Mouse (Mus musculus) thymus, adult 2 months (tissue): ENCODE data around the gene Rnf227. TPM values are rescaled to one million over a fixed set of nuclear protein-coding genes. Genes with fewer than 3 reads are reported as not detected.

Experiments used
- DNase-seq: peaks from one replicate; pipeline ENCODE4 v3.0.0; 2021
- H3K27ac ChIP-seq: fragments of 200-500 bp; 2 replicates; pipeline ENCODE4 v1.5.1; 2012; ENCODE audit warnings: low read length, control low read depth; ENCODE audit not compliant: control insufficient read depth, insufficient read depth
- H3K27me3 ChIP-seq: fragments of 200-500 bp; 2 replicates; pipeline ENCODE4 v1.6.1; 2012; ENCODE audit warnings: mild to moderate bottlenecking, low read length, moderate library complexity, mixed read lengths; ENCODE audit not compliant: control insufficient read depth, insufficient read depth
- H3K36me3 ChIP-seq: fragments of 200-500 bp; 2 replicates; pipeline ENCODE4 v1.6.1; 2012; ENCODE audit warnings: mild to moderate bottlenecking, low read length, moderate library complexity; ENCODE audit not compliant: control insufficient read depth, insufficient read depth
- H3K4me1 ChIP-seq: fragments of 200-500 bp; replicated peaks from 2 replicates; pipeline ENCODE4 v1.6.1; 2012; ENCODE audit warnings: low read length; ENCODE audit not compliant: control insufficient read depth, insufficient read depth
- H3K4me3 ChIP-seq: fragments of 200-500 bp; 2 replicates; pipeline ENCODE4 v1.5.1; 2012; ENCODE audit warnings: mild to moderate bottlenecking, low read length, control low read depth, moderate library complexity; ENCODE audit not compliant: control insufficient read depth, insufficient read depth
- CTCF ChIP-seq: fragments of 200-500 bp; IDR thresholded peaks from 2 replicates; pipeline ENCODE4 v1.5.1; 2012; ENCODE audit warnings: mild to moderate bottlenecking, control low read depth, low read length, moderate library complexity, borderline replicate concordance; ENCODE audit not compliant: control insufficient read depth, poor library complexity, insufficient read depth; ENCODE audit errors: extremely low read depth
- POLR2A ChIP-seq: fragments of 200-500 bp; IDR thresholded peaks from 2 replicates; pipeline ENCODE4 v1.6.1; 2012; ENCODE audit warnings: mild to moderate bottlenecking, low read length, control low read depth, moderate library complexity; ENCODE audit not compliant: control insufficient read depth, poor library complexity, insufficient read depth; ENCODE audit errors: extremely low read depth
- WGBS: fragments of 180-500 bp; shearing (Covaris S2); methylation state at CpG from one replicate; pipeline ENCODE4 v1.1.7; 2018; 5-methylcytosine and 5-hydroxymethylcytosine counted together
- polyA plus RNA-seq: library from polyadenylated mRNA; depleted of rRNA; stranded (reverse); fragments of >200 nt; gene quantifications from 2 replicates; pipeline ENCODE4 v1.2.3, GENCODE M21; 2012

Rnf227 gene
- polyA plus RNA-seq, 1 experiment: 4.1 TPM

GRCm38 (mm10) chr11:69369215-69369989 is 29.1 kb downstream of the Rnf227 start, which contains the start of gene Chd3:
TSS of gene Chd3 (minus strand) at chr11:69369406.
- under 1% methylated on average over 22 of the region's 34 CpGs for WGBS
- H3K4me3 ChIP-seq: peak within 1 kb of the TSS; percentile 90
- no peaks in the 10 kb centered on the region for H3K27me3 ChIP-seq
- H3K4me1 ChIP-seq: peaks cover 44% of the 10 kb centered on the region
- no peak for TF ChIP-seq CTCF
- TF ChIP-seq POLR2A: no peak
- peak within 1 kb of the TSS; percentile 89 for H3K27ac ChIP-seq
- H3K36me3 ChIP-seq: no peaks in the 10 kb centered on the region
- DNase-seq: no peak

DNA sequence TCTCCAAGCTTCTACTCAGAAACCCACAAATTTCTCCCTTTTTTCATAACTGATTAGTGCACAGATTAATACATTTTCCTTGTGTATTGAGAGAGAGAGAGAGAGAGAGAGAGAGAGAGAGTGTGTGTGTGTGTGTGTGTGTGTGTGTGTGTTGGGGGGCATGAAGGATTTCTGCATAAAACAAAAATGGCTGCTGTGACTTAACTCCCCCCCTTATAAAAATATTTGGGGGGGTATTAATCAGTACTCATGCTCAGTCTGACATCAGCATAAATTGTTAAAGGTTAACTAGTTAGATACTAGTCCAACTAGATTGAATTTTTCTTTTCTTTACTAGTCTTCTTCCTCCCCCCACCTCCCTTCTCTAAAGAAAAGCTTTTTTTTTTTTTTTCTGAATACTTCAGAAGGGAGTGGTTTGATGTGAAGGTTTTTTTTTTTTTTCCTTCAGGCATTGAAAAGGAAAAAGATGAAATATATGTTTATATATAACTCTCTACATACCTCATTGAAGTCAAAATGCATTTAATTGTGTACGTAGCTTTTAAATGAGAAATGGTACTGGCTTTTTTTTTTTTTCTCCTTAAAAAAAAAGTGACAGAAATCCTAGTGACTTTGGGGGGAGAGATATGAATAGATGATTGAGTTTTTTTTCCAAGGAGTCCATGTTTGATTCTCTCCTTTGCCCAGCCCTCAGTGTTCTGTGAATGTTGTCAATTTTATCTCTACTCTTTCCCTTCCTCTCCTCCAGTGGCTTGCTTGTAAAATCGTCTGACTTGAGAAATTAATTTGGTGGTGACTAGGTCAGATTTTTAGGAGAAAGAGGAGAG is 29.9 kb downstream of the Rnf227 start:
- WGBS: 38% methylated on average over 2 of the region's 2 CpGs
- Histone ChIP-seq H3K36me3 (no peaks in the 10 kb centered on the region), H3K27me3 (no peaks in the 10 kb centered on the region), H3K4me3 (no peak overlapping the region), H3K4me1 (peaks cover 39% of the 10 kb centered on the region), H3K27ac (no peak overlapping the region; the same call in 1 of the 2 replicates)
- TF ChIP-seq CTCF (no peak), POLR2A (no peak)
- DNase-seq: no peak

- Histone ChIP-seq H3K27me3 (no peaks in the 10 kb centered on the region), H3K36me3 (no peaks in the 10 kb centered on the region), H3K4me1 (peaks cover 35% of the 10 kb centered on the region), H3K27ac (no peak overlapping the region; the same call in 1 of the 2 replicates), H3K4me3 (no peak overlapping the region)
- TF ChIP-seq CTCF (no peak), POLR2A (no peak)
- WGBS: 89% methylated on average over 9 of the region's 9 CpGs
- no peak for DNase-seq
These were observed 30.6 kb downstream of the Rnf227 start for GRCm38 (mm10) chr11:69370817-69371215.

DNA sequence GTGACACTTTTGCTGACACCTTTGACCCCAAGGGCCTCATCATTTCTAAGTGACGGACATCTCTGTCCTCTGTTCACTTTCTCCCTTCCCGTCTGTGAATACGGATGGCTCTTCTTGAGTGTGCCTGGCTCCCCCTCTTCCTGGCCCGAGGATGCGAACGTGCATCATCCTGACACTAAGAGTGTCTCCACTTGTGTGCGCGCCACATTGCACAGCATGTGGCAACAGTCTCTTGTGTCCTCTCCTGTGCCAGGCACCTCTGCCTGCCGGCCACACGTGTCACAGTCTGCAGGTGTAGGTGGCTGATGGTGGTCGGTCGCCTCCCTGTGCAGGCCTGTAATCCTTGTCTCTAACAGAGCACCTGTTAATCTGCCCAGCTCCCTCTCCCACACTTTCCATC is 31.3 kb downstream of the Rnf227 start:
- no peak for TF ChIP-seq POLR2A
- no peak for TF ChIP-seq CTCF
- no peak overlapping the region for H3K4me3 ChIP-seq
- H3K27ac ChIP-seq: peak overlapping the region; percentile 62; the same call in 1 of the 2 replicates
- peaks cover 30% of the 10 kb centered on the region for H3K4me1 ChIP-seq
- no peaks in the 10 kb centered on the region for H3K27me3 ChIP-seq
- WGBS: 74% methylated on average over 12 of the region's 12 CpGs
- no peaks in the 10 kb centered on the region for H3K36me3 ChIP-seq
- DNase-seq: no peak

GRCm38 (mm10) chr11:69372056-69372779 is 32.0 kb downstream of the Rnf227 start:
- WGBS: 19% methylated on average over 12 of the region's 12 CpGs
- Histone ChIP-seq H3K27me3 (no peaks in the 10 kb centered on the region), H3K36me3 (no peaks in the 10 kb centered on the region), H3K4me3 (no peak overlapping the region), H3K27ac (peak overlapping the region; percentile 62), H3K4me1 (peaks cover 29% of the 10 kb centered on the region)
- DNase-seq: peak; percentile 19
- TF ChIP-seq POLR2A: no peak
- TF ChIP-seq CTCF: no peak

DNA sequence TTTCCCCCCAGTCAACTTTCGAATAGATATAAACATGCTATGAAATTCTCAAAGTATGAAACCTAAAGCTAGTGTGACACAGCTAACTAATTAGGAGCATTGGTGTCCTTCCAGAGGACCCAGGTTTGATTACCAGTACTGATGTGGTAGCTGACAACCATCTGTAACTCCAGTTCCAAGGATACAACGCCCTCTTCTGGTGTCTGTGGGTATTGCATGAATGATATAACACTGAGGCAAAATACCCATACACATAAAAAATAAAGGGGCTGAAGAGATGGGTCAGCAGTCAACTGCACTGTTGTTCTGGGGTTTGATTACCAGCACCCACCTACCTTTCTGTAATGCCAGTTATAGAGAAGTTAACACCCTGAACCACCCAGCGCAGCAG is 32.5 kb downstream of the Rnf227 start:
- Histone ChIP-seq H3K4me1 (peaks cover 24% of the 10 kb centered on the region), H3K4me3 (no peak overlapping the region), H3K27ac (no peak overlapping the region), H3K36me3 (no peaks in the 10 kb centered on the region), H3K27me3 (no peaks in the 10 kb centered on the region)
- 65% methylated on average over 3 of the region's 3 CpGs for WGBS
- TF ChIP-seq POLR2A (no peak), CTCF (no peak)
- DNase-seq: no peak
